Mouse (Mus musculus) small intestine, adult 2 months (tissue): Measurements from ENCODE around the gene Pdlim5.

ENCODE experiments used
- CTCF ChIP-seq: fragments of 200-500 bp; IDR thresholded peaks from 2 replicates; pipeline ENCODE4 v1.5.1; 2012; ENCODE audit warnings: low read depth, mild to moderate bottlenecking, control low read depth, inconsistent platforms, low read length, moderate library complexity, mixed read lengths; ENCODE audit not compliant: insufficient replicate concordance, insufficient read length; ENCODE audit errors: extremely low read depth
- POLR2A ChIP-seq: fragments of 200-500 bp; IDR thresholded peaks from 2 replicates; pipeline ENCODE4 v1.6.1; 2012; ENCODE audit warnings: low read depth, mild to moderate bottlenecking, control low read depth, inconsistent platforms, low read length, moderate library complexity

- TF ChIP-seq POLR2A = no peak
- TF ChIP-seq CTCF = no peak
Measured at GRCm38 (mm10) chr3:142430048-142430447, 34.6 kb upstream of the Pdlim5 start.
